Mouse (Mus musculus): ENCODE measurements around the gene Sema5a. TPM values are rescaled to one million over a fixed set of nuclear protein-coding genes. Genes with fewer than 3 reads are reported as not detected.

Gene Sema5a
- polyA plus RNA-seq, 1 experiment from 2014 or later = 8.7 TPM

GRCm38 (mm10) chr15:32284688-32285087 lies 40.1 kb downstream of the Sema5a start:
- no peak for ATAC-seq (replicated peaks)
- H3K9me3 ChIP-seq = no peaks in the 10 kb centered on the region
- WGBS = 81% methylated on average over 2 of the region's 2 CpGs
- H3K27ac ChIP-seq = no peak overlapping the region
- H3K27me3 ChIP-seq (replicated peaks) = no peaks in the 10 kb centered on the region
- no peaks in the 10 kb centered on the region for H3K36me3 ChIP-seq (replicated peaks)
- no peak overlapping the region for H3K4me3 ChIP-seq
- H3K9ac ChIP-seq = no peak overlapping the region
- no peaks in the 10 kb centered on the region for H3K4me1 ChIP-seq
- no peak overlapping the region for H3K4me2 ChIP-seq

GRCm38 (mm10) chr15:32286296-32286695 lies 41.7 kb downstream of the Sema5a start:
- ATAC-seq (replicated peaks) = no peak
- Histone ChIP-seq H3K9ac (no peak overlapping the region), H3K36me3 (replicated peaks) (no peaks in the 10 kb centered on the region), H3K27me3 (replicated peaks) (no peaks in the 10 kb centered on the region), H3K4me1 (no peaks in the 10 kb centered on the region), H3K27ac (no peak overlapping the region), H3K4me3 (no peak overlapping the region), H3K4me2 (no peak overlapping the region), H3K9me3 (no peaks in the 10 kb centered on the region)
- WGBS = 88% methylated on average over 3 of the region's 3 CpGs

GRCm38 (mm10) chr15:32288480-32288879 lies 43.9 kb downstream of the Sema5a start:
- Histone ChIP-seq H3K27ac (no peak overlapping the region), H3K9me3 (no peaks in the 10 kb centered on the region), H3K36me3 (replicated peaks) (no peaks in the 10 kb centered on the region), H3K4me2 (no peak overlapping the region), H3K9ac (no peak overlapping the region), H3K4me1 (no peaks in the 10 kb centered on the region), H3K27me3 (replicated peaks) (no peaks in the 10 kb centered on the region), H3K4me3 (no peak overlapping the region)
- 58% methylated on average over 6 of the region's 6 CpGs for WGBS
- ATAC-seq (replicated peaks) = no peak

- Histone ChIP-seq H3K9ac (no peak overlapping the region), H3K4me2 (no peak overlapping the region), H3K4me1 (no peaks in the 10 kb centered on the region), H3K27ac (no peak overlapping the region), H3K27me3 (replicated peaks) (no peaks in the 10 kb centered on the region), H3K36me3 (replicated peaks) (no peaks in the 10 kb centered on the region), H3K9me3 (no peaks in the 10 kb centered on the region), H3K4me3 (no peak overlapping the region)
- 57% methylated on average over 3 of the region's 3 CpGs for WGBS
- ATAC-seq (replicated peaks) = no peak
Measured at GRCm38 (mm10) chr15:32291000-32291399, 46.4 kb downstream of the Sema5a start.

DNA sequence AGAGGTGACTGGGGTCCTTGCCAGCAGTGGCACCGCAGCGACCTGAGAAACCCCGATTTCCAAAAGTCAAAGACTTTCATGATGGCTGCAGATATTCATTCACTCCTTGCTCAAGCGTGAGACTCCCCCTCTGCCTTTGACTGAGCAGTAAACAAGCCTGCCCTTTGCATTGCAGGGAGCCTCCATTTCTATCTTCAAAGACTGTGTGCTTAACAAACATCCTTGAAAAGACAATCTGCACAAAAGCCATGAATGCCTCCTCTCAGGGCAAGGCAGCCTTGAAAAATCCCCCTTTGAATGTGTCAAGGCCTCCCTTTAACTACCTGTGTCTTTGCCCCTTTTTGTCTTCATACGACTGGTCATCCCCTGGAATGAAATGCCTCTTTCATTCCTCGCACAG lies 51.9 kb downstream of the Sema5a start:
- H3K4me2 ChIP-seq = no peak overlapping the region
- 31% methylated on average over 6 of the region's 6 CpGs for WGBS

GRCm38 (mm10) chr15:32297266-32297665 lies 52.7 kb downstream of the Sema5a start:
- Histone ChIP-seq H3K9ac (no peak overlapping the region), H3K27ac (no peak overlapping the region), H3K4me3 (no peak overlapping the region), H3K4me1 (no peaks in the 10 kb centered on the region), H3K36me3 (replicated peaks) (no peaks in the 10 kb centered on the region), H3K4me2 (no peak overlapping the region), H3K9me3 (no peaks in the 10 kb centered on the region), H3K27me3 (replicated peaks) (no peaks in the 10 kb centered on the region)
- WGBS = 91% methylated on average over 5 of the region's 5 CpGs
- no peak for ATAC-seq (replicated peaks)

More for the DNA sequence above, 51.9 kb downstream of the Sema5a start:
- Histone ChIP-seq H3K9ac (no peak overlapping the region), H3K9me3 (no peaks in the 10 kb centered on the region), H3K27ac (no peak overlapping the region), H3K4me3 (no peak overlapping the region), H3K36me3 (replicated peaks) (no peaks in the 10 kb centered on the region), H3K27me3 (replicated peaks) (no peaks in the 10 kb centered on the region), H3K4me1 (no peaks in the 10 kb centered on the region)
- ATAC-seq (replicated peaks) = no peak

DNA sequence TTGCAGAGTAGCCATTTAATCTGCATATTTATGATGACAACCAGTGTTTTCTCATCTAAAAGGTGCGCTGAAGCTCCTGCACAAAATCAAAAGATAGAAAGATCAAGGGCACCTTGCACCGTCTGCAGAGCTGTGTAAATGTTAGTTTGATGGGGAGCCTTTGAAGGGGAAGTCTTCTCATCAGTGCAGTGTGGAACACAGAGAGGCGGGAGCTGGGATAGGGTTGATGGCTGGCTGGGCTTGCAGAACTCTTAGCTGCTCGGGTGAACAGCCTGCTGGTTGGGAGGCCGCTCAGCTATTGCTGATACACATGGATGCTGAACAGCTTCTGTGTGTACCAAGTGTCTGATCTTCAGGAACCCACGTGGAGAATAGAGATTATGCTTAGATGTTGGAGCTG lies 53.9 kb downstream of the Sema5a start:
- H3K4me2 ChIP-seq = no peak overlapping the region
- ATAC-seq (replicated peaks) = peak; percentile 76; the same call in 1 of the 2 replicates
- no peak overlapping the region for H3K4me3 ChIP-seq
- H3K27ac ChIP-seq = no peak overlapping the region
- H3K9ac ChIP-seq = no peak overlapping the region
- no peaks in the 10 kb centered on the region for H3K36me3 ChIP-seq (replicated peaks)
- no peaks in the 10 kb centered on the region for H3K4me1 ChIP-seq
- 71% methylated on average over 6 of the region's 6 CpGs for WGBS
- no peaks in the 10 kb centered on the region for H3K9me3 ChIP-seq
- no peaks in the 10 kb centered on the region for H3K27me3 ChIP-seq (replicated peaks)

DNA sequence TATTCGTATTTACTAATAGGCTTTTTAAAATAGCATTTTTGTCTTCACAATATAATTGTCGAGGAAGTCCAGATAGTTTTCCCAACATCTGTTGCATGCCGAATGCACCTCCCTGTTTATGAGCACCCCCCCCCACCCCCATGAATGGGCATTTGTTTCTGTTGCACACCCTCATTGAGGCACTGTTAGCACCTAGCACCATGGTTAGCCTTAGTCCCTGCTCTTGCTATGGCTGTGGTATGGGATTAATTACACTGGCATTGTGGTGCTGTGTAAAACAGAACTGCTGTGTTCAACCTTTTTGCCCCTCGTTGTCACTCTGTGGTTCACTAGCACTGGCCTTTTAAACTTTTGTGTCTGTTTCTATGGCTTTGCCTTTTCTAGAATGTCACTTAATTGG lies 56.4 kb downstream of the Sema5a start:
- WGBS = 79% methylated on average over 4 of the region's 4 CpGs

GRCm38 (mm10) chr15:32306557-32307243 lies 62.1 kb downstream of the Sema5a start:
- WGBS = 84% methylated on average over 6 of the region's 6 CpGs

More for the DNA sequence above, 56.4 kb downstream of the Sema5a start:
- no peaks in the 10 kb centered on the region; the same call in 1 of the 2 replicates for H3K4me1 ChIP-seq
- no peaks in the 10 kb centered on the region for H3K9me3 ChIP-seq
- no peak overlapping the region for H3K4me2 ChIP-seq
- H3K36me3 ChIP-seq (replicated peaks) = no peaks in the 10 kb centered on the region
- H3K27me3 ChIP-seq (replicated peaks) = no peaks in the 10 kb centered on the region
- H3K4me3 ChIP-seq = no peak overlapping the region
- H3K27ac ChIP-seq = no peak overlapping the region
- no peak for ATAC-seq (replicated peaks)
- H3K9ac ChIP-seq = no peak overlapping the region

DNA sequence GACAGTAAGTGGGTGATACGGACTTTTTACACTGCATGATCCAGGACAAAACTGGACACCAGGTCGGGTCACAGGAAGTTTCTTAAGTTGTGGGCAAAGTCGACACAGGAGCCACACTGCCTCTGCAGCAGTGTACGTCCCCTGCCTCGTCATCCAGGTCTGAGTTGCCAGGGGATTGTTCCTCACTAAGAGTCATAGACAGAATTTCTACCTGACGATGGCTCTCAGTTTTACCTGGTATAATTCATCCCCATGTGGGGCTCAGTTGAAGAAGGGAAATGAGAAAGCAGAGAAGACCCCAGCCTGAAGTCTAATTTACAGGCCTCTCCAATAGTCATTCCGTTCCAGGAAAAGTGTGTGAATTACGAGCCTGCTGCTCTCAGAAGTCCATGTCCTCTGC lies 66.2 kb downstream of the Sema5a start:
- H3K36me3 ChIP-seq (replicated peaks) = no peaks in the 10 kb centered on the region
- ATAC-seq (replicated peaks) = no peak

More at GRCm38 (mm10) chr15:32306557-32307243, 62.1 kb downstream of the Sema5a start:
- ATAC-seq (replicated peaks) = no peak
- H3K4me3 ChIP-seq = no peak overlapping the region
- no peaks in the 10 kb centered on the region for H3K36me3 ChIP-seq (replicated peaks)
- no peaks in the 10 kb centered on the region for H3K9me3 ChIP-seq
- H3K4me1 ChIP-seq = no peaks in the 10 kb centered on the region; the same call in 1 of the 2 replicates
- H3K27ac ChIP-seq = no peak overlapping the region
- H3K27me3 ChIP-seq (replicated peaks) = no peaks in the 10 kb centered on the region
- no peak overlapping the region for H3K9ac ChIP-seq
- no peak overlapping the region for H3K4me2 ChIP-seq

DNA sequence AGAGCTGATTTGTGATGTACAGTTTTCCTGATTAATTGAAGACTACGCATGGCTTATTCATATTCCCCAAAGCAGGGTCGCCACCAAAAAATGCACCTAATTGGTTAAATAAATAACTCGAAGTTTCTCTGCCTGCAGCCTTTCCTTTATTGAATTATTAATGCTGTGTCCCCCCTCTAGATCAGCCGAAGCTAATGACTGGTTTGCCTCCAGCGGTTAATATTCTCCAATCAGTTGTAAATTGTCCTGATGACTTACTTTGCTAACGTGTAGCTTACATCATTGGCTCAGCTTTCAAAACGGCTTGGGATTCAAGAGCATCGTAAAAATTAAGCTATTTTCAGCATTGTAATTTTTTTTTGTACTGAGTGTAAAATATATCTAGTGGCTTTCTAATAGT lies 66.7 kb downstream of the Sema5a start:
- ATAC-seq (replicated peaks) = peak; percentile 72
- WGBS = 59% methylated on average over 8 of the region's 8 CpGs
- no peaks in the 10 kb centered on the region for H3K4me1 ChIP-seq
- H3K27me3 ChIP-seq (replicated peaks) = no peaks in the 10 kb centered on the region
- H3K9me3 ChIP-seq = no peaks in the 10 kb centered on the region
- no peak overlapping the region for H3K4me3 ChIP-seq
- no peaks in the 10 kb centered on the region for H3K36me3 ChIP-seq (replicated peaks)
- H3K27ac ChIP-seq = 0 out of 2 replicates have a peak overlapping the region, but pooled peaks have one; percentile 11
- H3K4me2 ChIP-seq = no peak overlapping the region
- no peak overlapping the region for H3K9ac ChIP-seq

More for the DNA sequence above, 66.2 kb downstream of the Sema5a start:
- Histone ChIP-seq H3K4me1 (no peaks in the 10 kb centered on the region), H3K27ac (0 out of 2 replicates have a peak overlapping the region, but pooled peaks have one; percentile 11), H3K9me3 (no peaks in the 10 kb centered on the region), H3K27me3 (replicated peaks) (no peaks in the 10 kb centered on the region), H3K9ac (no peak overlapping the region), H3K4me2 (no peak overlapping the region), H3K4me3 (no peak overlapping the region)
- 79% methylated on average over 8 of the region's 8 CpGs for whole genome bisulfite sequencing

GRCm38 (mm10) chr15:32317074-32317473 lies 72.5 kb downstream of the Sema5a start:
- Histone ChIP-seq H3K27me3 (replicated peaks) (no peaks in the 10 kb centered on the region), H3K27ac (no peak overlapping the region), H3K9ac (no peak overlapping the region), H3K4me3 (no peak overlapping the region), H3K36me3 (replicated peaks) (no peaks in the 10 kb centered on the region), H3K9me3 (no peaks in the 10 kb centered on the region), H3K4me1 (no peaks in the 10 kb centered on the region), H3K4me2 (no peak overlapping the region)
- no peak for ATAC-seq (replicated peaks)
- 90% methylated on average over 5 of the region's 5 CpGs for WGBS

DNA sequence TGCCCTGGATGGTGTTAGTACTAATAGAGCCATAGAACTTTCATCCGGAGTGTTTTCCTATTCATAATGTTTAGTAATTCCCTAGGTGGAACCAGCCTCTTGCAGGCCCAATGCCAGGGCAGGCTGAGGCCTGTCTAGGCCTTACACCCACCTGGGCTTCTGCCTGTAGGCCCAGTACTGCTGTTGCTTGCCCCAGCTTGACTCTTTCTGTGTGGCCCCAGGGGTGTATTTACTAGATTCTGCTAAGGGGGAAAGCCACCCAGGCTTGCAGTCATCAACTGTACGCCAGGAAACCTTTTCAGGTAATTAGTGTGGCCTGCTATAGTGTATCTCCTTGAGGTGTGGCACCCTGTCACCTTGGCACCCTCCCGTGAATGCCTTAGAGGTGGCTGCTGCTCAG lies 76.1 kb downstream of the Sema5a start:
- no peaks in the 10 kb centered on the region for H3K9me3 ChIP-seq
- no peak overlapping the region for H3K4me3 ChIP-seq
- H3K27me3 ChIP-seq (replicated peaks) = no peaks in the 10 kb centered on the region
- ATAC-seq (replicated peaks) = no peak
- no peak overlapping the region for H3K4me2 ChIP-seq
- no peak overlapping the region for H3K9ac ChIP-seq
- no peaks in the 10 kb centered on the region for H3K4me1 ChIP-seq
- H3K36me3 ChIP-seq (replicated peaks) = no peaks in the 10 kb centered on the region
- no peak overlapping the region for H3K27ac ChIP-seq
- 88% methylated on average over 3 of the region's 3 CpGs for WGBS

Data from midbrain, embryonic 15.5 days (tissue).